In the genomic region with DNA sequence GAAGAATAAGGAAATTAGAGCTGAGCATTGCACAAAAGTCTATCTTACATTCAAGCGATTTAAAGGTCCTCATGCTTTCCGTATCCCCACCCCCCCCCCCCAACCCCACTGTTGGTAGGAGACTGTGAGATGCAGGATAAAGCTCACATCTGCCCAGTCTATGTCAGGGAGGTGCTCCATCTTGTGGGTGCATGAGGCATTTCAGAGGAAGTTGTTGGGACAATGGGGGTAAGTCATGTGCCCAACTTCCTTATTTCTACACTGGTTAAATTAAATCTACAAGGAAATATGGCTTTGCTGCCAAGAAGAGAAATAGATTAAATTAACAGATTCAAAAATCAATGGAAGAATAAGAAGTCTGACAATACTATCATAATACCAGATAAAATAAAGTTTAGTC, we compare ENCODE assay signal across 9 mouse cellular contexts. TPM values are rescaled to one million over a fixed set of nuclear protein-coding genes. Genes with fewer than 3 reads are reported as not detected.
A peak's percentile ranks its signal among the peaks of the same experiment; 100 is the strongest.
DNase-seq lines count a peak whose midpoint lies in the region; ATAC-seq lines count a peak whose summit lies in the region.
"Had no signal": no experiment of that assay in that cellular context is flagged by ENCODE, and none has a peak within 500 bp of the region (broad histone marks: within the 10 kb centered on the region; RNA-seq: fewer than 3 reads in every experiment).

No protein-coding gene starts in this region.

- H3K4me2 ChIP-seq in hindbrain, embryonic 13.5 days, result no peak overlapping the region
- H3K4me2 ChIP-seq in midbrain, embryonic 13.5 days (replicated peaks), result no peak overlapping the region
- H3K4me2 ChIP-seq in hindbrain, embryonic 14.5 days (replicated peaks), result no peak overlapping the region
- H3K4me2 ChIP-seq: embryonic facial prominence, embryonic 13.5 days had no signal

- DNase-seq in hindbrain, embryonic 10.5 days (ENCODE audit: low spot score), result peak; percentile 19
- peak; percentile 58 for DNase-seq in ES-CJ7 (ENCODE audit: low read depth, low spot score)
- DNase-seq in embryo, embryonic 11 days, result peak; percentile 41
- DNase-seq in testis, postnatal 14 days (ENCODE audit: low spot score), result no peak
- no peak for DNase-seq in hindbrain, embryonic 14.5 days (ENCODE audit: low spot score)
- no peak for DNase-seq in urinary bladder, postnatal 36 days (ENCODE audit: low spot score in 2 of 2)

- H3K36me3 ChIP-seq in hindbrain, embryonic 10.5 days, result no peaks in the 10 kb centered on the region
- H3K36me3 ChIP-seq in hindbrain, embryonic 13.5 days, result no peaks in the 10 kb centered on the region
- H3K36me3 ChIP-seq in midbrain, embryonic 13.5 days, result no peaks in the 10 kb centered on the region
- H3K36me3 ChIP-seq in hindbrain, embryonic 14.5 days (replicated peaks; ENCODE audit: control insufficient read depth, insufficient read depth), result no peaks in the 10 kb centered on the region
- H3K36me3 ChIP-seq: embryonic facial prominence, embryonic 13.5 days had no signal

- no peaks in the 10 kb centered on the region for H3K27me3 ChIP-seq in hindbrain, embryonic 10.5 days (ENCODE audit: insufficient read depth, poor library complexity, severe bottlenecking)
- H3K27me3 ChIP-seq in hindbrain, embryonic 13.5 days, result no peaks in the 10 kb centered on the region
- H3K27me3 ChIP-seq in midbrain, embryonic 13.5 days, result no peaks in the 10 kb centered on the region
- no peaks in the 10 kb centered on the region for H3K27me3 ChIP-seq in hindbrain, embryonic 14.5 days (ENCODE audit: control insufficient read depth, insufficient read depth, low read length)
- H3K27me3 ChIP-seq: embryonic facial prominence, embryonic 13.5 days had no signal

- H3K27ac ChIP-seq in hindbrain, embryonic 10.5 days, result no peak overlapping the region
- H3K27ac ChIP-seq in hindbrain, embryonic 13.5 days, result no peak overlapping the region
- no peak overlapping the region for H3K27ac ChIP-seq in midbrain, embryonic 13.5 days
- no peak overlapping the region for H3K27ac ChIP-seq in hindbrain, embryonic 14.5 days
- H3K27ac ChIP-seq: embryonic facial prominence, embryonic 13.5 days had no signal

- 48% methylated on average over 2 of the region's 2 CpGs for WGBS in hindbrain, embryonic 10.5 days
- 37% methylated on average over 2 of the region's 2 CpGs for WGBS in hindbrain, embryonic 13.5 days
- 31% methylated on average over 2 of the region's 2 CpGs for WGBS in midbrain, embryonic 13.5 days
- 25% methylated on average over 2 of the region's 2 CpGs for WGBS in hindbrain, embryonic 14.5 days

- H3K9me3 ChIP-seq in hindbrain, embryonic 10.5 days, result no peaks in the 10 kb centered on the region
- no peaks in the 10 kb centered on the region for H3K9me3 ChIP-seq in hindbrain, embryonic 13.5 days
- H3K9me3 ChIP-seq in midbrain, embryonic 13.5 days, result no peaks in the 10 kb centered on the region
- no peaks in the 10 kb centered on the region for H3K9me3 ChIP-seq in hindbrain, embryonic 14.5 days (ENCODE audit: control insufficient read depth, low read length)
- H3K9me3 ChIP-seq: embryonic facial prominence, embryonic 13.5 days had no signal

- H3K4me1 ChIP-seq in hindbrain, embryonic 10.5 days (replicated peaks), result peaks cover 9% of the 10 kb centered on the region
- H3K4me1 ChIP-seq in hindbrain, embryonic 13.5 days (replicated peaks), result no peaks in the 10 kb centered on the region
- H3K4me1 ChIP-seq in midbrain, embryonic 13.5 days (replicated peaks), result no peaks in the 10 kb centered on the region
- H3K4me1 ChIP-seq in hindbrain, embryonic 14.5 days (replicated peaks; ENCODE audit: control insufficient read depth, insufficient read depth, low read length), result no peaks in the 10 kb centered on the region
- H3K4me1 ChIP-seq: embryonic facial prominence, embryonic 13.5 days had no signal

- no peak for ATAC-seq in hindbrain, embryonic 13.5 days (ENCODE audit: low FRiP score)
- 0 out of 2 replicates have a peak, but pooled peaks have one; percentile 40 for ATAC-seq in midbrain, embryonic 13.5 days
- no peak for ATAC-seq in hindbrain, embryonic 14.5 days (ENCODE audit: low FRiP score)

- no peak overlapping the region for H3K9ac ChIP-seq in hindbrain, embryonic 13.5 days
- no peak overlapping the region for H3K9ac ChIP-seq in midbrain, embryonic 13.5 days (replicated peaks)
- no peak overlapping the region for H3K9ac ChIP-seq in hindbrain, embryonic 14.5 days
- H3K9ac ChIP-seq: embryonic facial prominence, embryonic 13.5 days had no signal

- H3K4me3 ChIP-seq in hindbrain, embryonic 10.5 days, result no peak overlapping the region
- H3K4me3 ChIP-seq in hindbrain, embryonic 13.5 days, result no peak overlapping the region
- H3K4me3 ChIP-seq in midbrain, embryonic 13.5 days (replicated peaks), result no peak overlapping the region
- no peak overlapping the region for H3K4me3 ChIP-seq in hindbrain, embryonic 14.5 days (replicated peaks; ENCODE audit: low read length)
- H3K4me3 ChIP-seq: embryonic facial prominence, embryonic 13.5 days had no signal

RNA-seq across cellular contexts. Expression of a gene that starts 18.0 kb away (rescaled TPM):
- polyA plus RNA-seq in hindbrain, embryonic 10.5 days (2016; fragmentation: Nextera tagmentation; extraction: Ambion mirVana), result not detected in 2 replicates
- polyA plus RNA-seq in hindbrain, embryonic 13.5 days (2015; fragmentation: Nextera tagmentation; extraction: Ambion mirVana), result not detected in 2 replicates
- 0.08 TPM in 1 of 2 replicates, not detected in the other for polyA plus RNA-seq in midbrain, embryonic 13.5 days (2015; fragmentation: Nextera tagmentation; extraction: Ambion mirVana)
- not detected in 2 replicates for polyA plus RNA-seq in hindbrain, embryonic 14.5 days (2014; fragmentation: Nextera tagmentation; extraction: Ambion mirVana)
- polyA plus RNA-seq: embryonic facial prominence, embryonic 13.5 days had no signal

RNA-seq across cellular contexts. Expression of a gene that starts 29.3 kb away (rescaled TPM):
- polyA plus RNA-seq in hindbrain, embryonic 10.5 days (2016; fragmentation: Nextera tagmentation; extraction: Ambion mirVana), result not detected in 2 replicates
- polyA plus RNA-seq in hindbrain, embryonic 13.5 days (2015; fragmentation: Nextera tagmentation; extraction: Ambion mirVana), result 0.09 TPM in 1 of 2 replicates, not detected in the other
- polyA plus RNA-seq in midbrain, embryonic 13.5 days (2015; fragmentation: Nextera tagmentation; extraction: Ambion mirVana), result not detected in 2 replicates
- polyA plus RNA-seq in hindbrain, embryonic 14.5 days (2014; fragmentation: Nextera tagmentation; extraction: Ambion mirVana), result not detected in 2 replicates
- polyA plus RNA-seq: embryonic facial prominence, embryonic 13.5 days had no signal

RNA-seq across cellular contexts. Expression of a gene that starts 46.3 kb away (rescaled TPM):
- polyA plus RNA-seq in hindbrain, embryonic 10.5 days (2016; fragmentation: Nextera tagmentation; extraction: Ambion mirVana), result not detected in 2 replicates
- not detected in 2 replicates for polyA plus RNA-seq in hindbrain, embryonic 13.5 days (2015; fragmentation: Nextera tagmentation; extraction: Ambion mirVana)
- polyA plus RNA-seq in midbrain, embryonic 13.5 days (2015; fragmentation: Nextera tagmentation; extraction: Ambion mirVana), result not detected in 2 replicates
- not detected in 2 replicates for polyA plus RNA-seq in hindbrain, embryonic 14.5 days (2014; fragmentation: Nextera tagmentation; extraction: Ambion mirVana)
- polyA plus RNA-seq: embryonic facial prominence, embryonic 13.5 days had no signal

RNA-seq across cellular contexts. Expression of a gene that starts 48.4 kb away (rescaled TPM):
- polyA plus RNA-seq in hindbrain, embryonic 10.5 days (2016; fragmentation: Nextera tagmentation; extraction: Ambion mirVana), result not detected in 2 replicates
- not detected in 2 replicates for polyA plus RNA-seq in hindbrain, embryonic 13.5 days (2015; fragmentation: Nextera tagmentation; extraction: Ambion mirVana)
- polyA plus RNA-seq in midbrain, embryonic 13.5 days (2015; fragmentation: Nextera tagmentation; extraction: Ambion mirVana), result not detected in 2 replicates
- not detected in 2 replicates for polyA plus RNA-seq in hindbrain, embryonic 14.5 days (2014; fragmentation: Nextera tagmentation; extraction: Ambion mirVana)
- polyA plus RNA-seq: embryonic facial prominence, embryonic 13.5 days had no signal

RNA-seq across cellular contexts. Expression of a gene that starts 48.7 kb away (rescaled TPM):
- polyA plus RNA-seq in hindbrain, embryonic 10.5 days (2016; fragmentation: Nextera tagmentation; extraction: Ambion mirVana), result not detected in 2 replicates
- polyA plus RNA-seq in hindbrain, embryonic 13.5 days (2015; fragmentation: Nextera tagmentation; extraction: Ambion mirVana), result not detected in 2 replicates
- polyA plus RNA-seq in midbrain, embryonic 13.5 days (2015; fragmentation: Nextera tagmentation; extraction: Ambion mirVana), result not detected in 2 replicates
- not detected in 2 replicates for polyA plus RNA-seq in hindbrain, embryonic 14.5 days (2014; fragmentation: Nextera tagmentation; extraction: Ambion mirVana)
- polyA plus RNA-seq: embryonic facial prominence, embryonic 13.5 days had no signal

Comparison
In these comparisons a context has a peak if more than half of its experiments do, and no peak if none do; other contexts are left out.
1. DNase-seq: peak in hindbrain, embryonic 10.5 days (single experiment), ES-CJ7 (single experiment) and embryo, embryonic 11 days (single experiment); none in testis, postnatal 14 days (single experiment), hindbrain, embryonic 14.5 days (single experiment) and urinary bladder, postnatal 36 days (0 of 2).